Mouse (Mus musculus) forebrain, embryonic 14.5 days (tissue): ENCODE results near the gene Tcp11. TPM values are rescaled to one million over a fixed set of nuclear protein-coding genes. Genes with fewer than 3 reads are reported as not detected.

ENCODE experiments used
- ATAC-seq: fragments of 200-750 bp; cut with Nextera tagmentation; 2 replicates; pipeline ENCODE4 v1.8.0; 2017; ENCODE audit warnings: mild to moderate bottlenecking, moderate library complexity
- DNase-seq: peaks from one replicate; pipeline ENCODE4 v3.0.0-alpha.2; 2015; ENCODE audit warnings: low spot score
- H3K27ac ChIP-seq: fragments of 300-500 bp; sonication (generic); 2 replicates; pipeline ENCODE4 v1.5.1; 2014; ENCODE audit warnings: low read depth, mild to moderate bottlenecking, control low read depth, low read length, moderate library complexity
- H3K27me3 ChIP-seq: fragments of 300-500 bp; sonication (generic); replicated peaks from 2 replicates; pipeline ENCODE4 v1.6.1; 2014; ENCODE audit warnings: low read length, control low read depth, mixed read lengths; ENCODE audit not compliant: control insufficient read depth, insufficient read depth
- H3K36me3 ChIP-seq: fragments of 300-500 bp; sonication (generic); 2 replicates; pipeline ENCODE4 v1.6.1; 2014; ENCODE audit warnings: low read length, control low read depth; ENCODE audit not compliant: control insufficient read depth, insufficient read depth
- H3K4me1 ChIP-seq: fragments of 300-500 bp; sonication (generic); 2 replicates; pipeline ENCODE4 v1.6.1; 2014; ENCODE audit warnings: antibody characterized with exemption, low read length, control low read depth; ENCODE audit not compliant: control insufficient read depth, insufficient read depth
- H3K4me2 ChIP-seq: fragments of 300-500 bp; sonication (generic); 2 replicates; pipeline ENCODE4 v1.6.1; 2014; ENCODE audit warnings: mild to moderate bottlenecking, control low read depth, low read length
- H3K4me3 ChIP-seq: fragments of 300-500 bp; sonication (generic); 2 replicates; pipeline ENCODE4 v1.5.1; 2014; ENCODE audit warnings: low read depth, low read length, control low read depth
- H3K9ac ChIP-seq: fragments of 300-500 bp; sonication (generic); 2 replicates; pipeline ENCODE4 v1.6.1; 2014; ENCODE audit warnings: mild to moderate bottlenecking, low read length, control low read depth, moderate library complexity
- H3K9me3 ChIP-seq: fragments of 300-500 bp; sonication (generic); replicated peaks from 2 replicates; pipeline ENCODE4 v1.6.1; 2016; ENCODE audit warnings: low read length, control low read depth, mixed read lengths; ENCODE audit not compliant: control insufficient read depth
- WGBS: fragments of 180-500 bp; shearing (Covaris S2); extraction: QIAGEN DNeasy Blood & Tissue Kit; methylation state at CpG from one replicate; pipeline ENCODE4 v1.1.7; 2014; 5-methylcytosine and 5-hydroxymethylcytosine counted together
- polyA plus RNA-seq: library from polyadenylated mRNA; unstranded; fragments of >200 nt; fragmentation: Nextera tagmentation; extraction: Ambion mirVana; gene quantifications from 2 replicates; pipeline ENCODE4 v1.2.1, GENCODE M21; 2014

The Tcp11 gene
- polyA plus RNA-seq, 1 experiment from 2014 or later = 1.6 TPM

DNA sequence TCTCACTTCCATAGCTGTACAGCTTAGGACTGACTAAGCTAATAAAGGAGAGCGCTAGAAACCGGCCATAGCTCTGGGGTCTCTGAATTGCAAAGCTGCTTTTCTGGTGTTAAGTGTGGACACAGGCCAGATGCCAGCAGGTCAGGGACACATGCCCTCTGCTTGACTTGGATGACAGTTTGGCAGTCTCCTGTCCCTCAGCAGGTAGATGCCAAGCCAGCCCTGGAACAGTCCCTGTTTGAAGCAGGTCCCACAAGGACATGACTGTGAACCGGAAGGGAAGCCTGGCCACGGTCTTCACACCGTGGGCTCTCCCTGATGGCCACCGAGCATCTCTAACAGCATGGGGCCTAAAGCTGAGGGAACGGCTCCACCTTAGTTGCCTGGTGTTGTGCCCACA lies 17.7 kb downstream of the Tcp11 start:
- Histone ChIP-seq H3K4me2 (no peak overlapping the region), H3K9ac (no peak overlapping the region), H3K4me1 (no peaks in the 10 kb centered on the region), H3K9me3 (no peaks in the 10 kb centered on the region), H3K27ac (no peak overlapping the region), H3K36me3 (peaks cover 34% of the 10 kb centered on the region), H3K27me3 (no peaks in the 10 kb centered on the region), H3K4me3 (no peak overlapping the region)
- WGBS = 84% methylated on average over 7 of the region's 7 CpGs
- DNase-seq (no peak), ATAC-seq (no peak)

DNA sequence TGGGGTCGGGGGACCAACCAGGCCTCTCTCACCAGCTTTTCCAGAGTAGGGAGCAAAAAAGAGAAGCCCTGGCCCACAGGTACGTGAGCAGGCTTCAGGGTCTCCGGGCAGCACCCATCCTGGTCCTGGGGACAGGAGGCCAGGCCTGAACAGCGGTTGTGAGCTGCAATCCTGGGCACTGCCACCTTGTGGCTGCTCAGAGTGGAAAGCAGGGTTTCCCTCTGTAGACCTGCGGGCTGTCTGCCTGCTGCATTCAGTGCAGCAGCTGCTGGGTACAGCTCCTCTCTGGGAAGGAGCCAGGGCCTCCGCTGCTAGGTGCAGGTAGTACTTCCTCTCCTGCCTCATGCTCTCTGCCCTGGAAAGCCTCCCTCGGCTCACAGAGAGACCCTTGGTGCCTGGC lies 19.0 kb downstream of the Tcp11 start:
- Histone ChIP-seq H3K4me1 (no peaks in the 10 kb centered on the region), H3K4me2 (no peak overlapping the region), H3K27ac (no peak overlapping the region), H3K9ac (no peak overlapping the region), H3K4me3 (no peak overlapping the region), H3K9me3 (no peaks in the 10 kb centered on the region), H3K27me3 (no peaks in the 10 kb centered on the region), H3K36me3 (peaks cover 42% of the 10 kb centered on the region)
- peak; percentile 64 for DNase-seq
- ATAC-seq = peak; percentile 54; the same call in 1 of the 2 replicates
- WGBS = 56% methylated on average over 7 of the region's 7 CpGs

DNA sequence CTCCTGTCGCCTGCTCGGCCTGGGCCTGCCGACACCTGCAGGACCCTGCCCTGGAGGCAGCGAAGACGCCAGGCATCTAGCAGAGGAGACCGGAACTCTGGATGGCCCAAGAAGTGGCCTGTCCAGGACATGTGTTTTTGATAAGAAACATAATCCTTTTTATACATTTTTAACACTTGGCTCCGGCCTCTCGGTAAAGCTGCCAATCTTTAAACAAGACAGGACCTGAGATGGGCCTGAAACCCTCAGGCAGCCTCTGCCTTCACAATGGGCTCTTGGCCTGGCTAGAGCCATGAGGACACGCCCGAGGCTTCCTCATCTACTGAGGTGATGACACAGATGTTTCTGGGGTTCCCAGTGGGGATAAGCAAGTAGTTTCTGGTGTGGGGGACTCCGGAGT lies 19.8 kb downstream of the Tcp11 start:
- Histone ChIP-seq H3K27me3 (no peaks in the 10 kb centered on the region), H3K36me3 (peaks cover 48% of the 10 kb centered on the region), H3K27ac (no peak overlapping the region), H3K9ac (no peak overlapping the region), H3K4me1 (no peaks in the 10 kb centered on the region), H3K9me3 (no peaks in the 10 kb centered on the region), H3K4me3 (no peak overlapping the region), H3K4me2 (no peak overlapping the region)
- WGBS = 93% methylated on average over 11 of the region's 11 CpGs
- ATAC-seq = no peak
- no peak for DNase-seq

DNA sequence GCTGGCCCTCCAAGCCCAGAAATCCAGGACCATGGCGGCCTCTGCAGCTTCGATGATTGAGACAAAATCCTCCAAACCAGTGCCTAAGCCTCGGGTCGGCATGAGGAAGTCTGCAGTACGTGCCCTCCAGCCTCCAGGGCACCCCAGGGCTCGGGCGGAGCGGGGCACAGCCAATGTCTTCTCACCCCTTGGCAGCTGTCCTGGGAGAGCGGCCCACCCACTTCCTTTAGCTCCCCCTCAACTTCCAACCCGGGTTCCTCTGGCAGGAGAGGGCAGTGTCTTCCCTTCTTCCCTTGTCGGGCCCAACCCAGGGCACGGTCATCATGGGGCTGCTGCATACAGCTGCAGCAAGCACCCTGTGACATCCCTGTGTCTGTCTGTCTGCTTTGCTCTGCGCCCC lies 22.1 kb downstream of the Tcp11 start:
- Histone ChIP-seq H3K9me3 (no peaks in the 10 kb centered on the region), H3K4me2 (no peak overlapping the region), H3K27ac (no peak overlapping the region), H3K36me3 (peaks cover 70% of the 10 kb centered on the region), H3K27me3 (no peaks in the 10 kb centered on the region), H3K4me1 (no peaks in the 10 kb centered on the region), H3K9ac (no peak overlapping the region), H3K4me3 (no peak overlapping the region)
- DNase-seq = no peak
- ATAC-seq = no peak
- WGBS = 82% methylated on average over 13 of the region's 13 CpGs

DNA sequence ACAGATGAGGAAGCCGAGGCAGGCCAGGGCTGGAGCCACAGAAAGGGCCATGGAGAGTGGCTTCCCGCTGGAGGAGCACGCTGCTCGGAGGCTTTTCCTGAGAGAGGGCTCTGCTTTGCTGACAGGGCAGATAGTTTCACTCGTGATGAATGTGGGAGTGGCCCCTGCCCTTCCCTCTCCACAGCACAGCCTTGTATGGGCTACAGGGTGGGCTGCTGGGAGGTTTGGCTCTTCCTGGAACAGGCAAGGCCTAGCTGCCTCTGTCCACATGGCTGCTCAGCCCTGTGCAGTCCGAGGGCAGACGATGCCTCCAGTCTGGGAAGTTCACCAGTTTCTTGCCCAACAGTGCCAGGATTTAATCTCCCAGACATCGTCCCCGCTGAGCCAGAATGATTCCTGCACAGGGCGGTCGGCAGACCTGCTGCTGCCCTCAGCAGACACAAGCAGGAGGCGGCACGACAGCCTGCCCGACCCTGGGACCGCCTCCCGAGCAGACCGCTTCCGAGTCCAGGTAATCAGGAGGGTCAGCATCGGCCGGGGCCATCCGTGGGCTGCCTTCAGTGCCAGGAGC lies 28.1 kb downstream of the Tcp11 start:
- Histone ChIP-seq H3K4me1 (no peaks in the 10 kb centered on the region), H3K4me3 (no peak overlapping the region), H3K9ac (no peak overlapping the region), H3K27ac (no peak overlapping the region), H3K9me3 (no peaks in the 10 kb centered on the region), H3K27me3 (no peaks in the 10 kb centered on the region), H3K36me3 (peaks cover 65% of the 10 kb centered on the region), H3K4me2 (no peak overlapping the region)
- 85% methylated on average over 21 of the region's 21 CpGs for WGBS
- ATAC-seq (no peak), DNase-seq (no peak)

DNA sequence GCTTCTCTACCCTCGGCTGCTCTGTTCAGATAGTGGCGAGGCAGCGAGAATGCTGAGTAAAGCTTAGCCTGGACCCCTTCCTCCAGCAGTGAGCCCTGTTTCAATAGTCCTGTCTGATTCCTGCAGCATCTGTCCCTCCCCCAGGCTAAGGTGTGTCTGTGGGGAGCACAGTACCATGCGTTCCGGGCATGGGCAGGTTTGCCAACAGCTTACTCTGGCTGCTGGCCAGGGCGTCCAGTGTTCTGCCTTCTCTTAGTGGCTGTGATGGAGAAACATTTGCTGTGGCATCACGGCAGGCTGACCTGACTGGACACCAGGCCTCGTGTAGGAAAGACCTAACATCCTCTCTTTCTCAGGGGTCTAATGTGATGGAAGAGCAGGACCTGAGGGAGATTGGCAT lies 30.2 kb downstream of the Tcp11 start:
- H3K9ac ChIP-seq = no peak overlapping the region
- H3K27me3 ChIP-seq = no peaks in the 10 kb centered on the region
- ATAC-seq = no peak
- no peaks in the 10 kb centered on the region for H3K4me1 ChIP-seq
- peaks cover 58% of the 10 kb centered on the region for H3K36me3 ChIP-seq
- WGBS = 89% methylated on average over 8 of the region's 8 CpGs
- no peak overlapping the region for H3K4me2 ChIP-seq
- H3K27ac ChIP-seq = no peak overlapping the region
- H3K4me3 ChIP-seq = no peak overlapping the region
- DNase-seq = no peak
- H3K9me3 ChIP-seq = no peaks in the 10 kb centered on the region

DNA sequence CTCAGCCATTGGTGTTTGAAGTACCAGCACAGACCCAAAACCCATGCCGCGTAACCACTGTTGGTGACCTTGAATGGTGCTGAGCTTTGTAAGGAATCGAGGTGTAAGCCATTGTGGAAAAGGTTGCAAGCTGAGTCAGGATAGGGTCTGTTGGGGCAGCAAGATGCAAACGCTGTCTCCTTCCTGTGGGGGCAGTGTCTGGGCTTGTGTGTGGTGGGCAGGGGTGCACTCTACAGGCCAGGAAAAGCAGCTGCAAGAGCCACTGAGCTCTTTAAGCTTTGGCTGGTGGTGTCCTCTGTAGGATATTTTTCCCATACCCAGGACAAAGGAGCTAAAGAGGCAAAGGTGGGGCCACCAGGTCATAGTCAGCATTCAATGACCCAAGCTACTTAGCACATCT lies 32.0 kb downstream of the Tcp11 start:
- ATAC-seq (peak; percentile 63), DNase-seq (peak; percentile 66)
- Histone ChIP-seq H3K4me1 (no peaks in the 10 kb centered on the region), H3K4me2 (no peak overlapping the region), H3K27ac (no peak overlapping the region), H3K4me3 (no peak overlapping the region), H3K9me3 (no peaks in the 10 kb centered on the region), H3K36me3 (peaks cover 47% of the 10 kb centered on the region), H3K9ac (no peak overlapping the region), H3K27me3 (no peaks in the 10 kb centered on the region)
- 51% methylated on average over 4 of the region's 4 CpGs for WGBS

DNA sequence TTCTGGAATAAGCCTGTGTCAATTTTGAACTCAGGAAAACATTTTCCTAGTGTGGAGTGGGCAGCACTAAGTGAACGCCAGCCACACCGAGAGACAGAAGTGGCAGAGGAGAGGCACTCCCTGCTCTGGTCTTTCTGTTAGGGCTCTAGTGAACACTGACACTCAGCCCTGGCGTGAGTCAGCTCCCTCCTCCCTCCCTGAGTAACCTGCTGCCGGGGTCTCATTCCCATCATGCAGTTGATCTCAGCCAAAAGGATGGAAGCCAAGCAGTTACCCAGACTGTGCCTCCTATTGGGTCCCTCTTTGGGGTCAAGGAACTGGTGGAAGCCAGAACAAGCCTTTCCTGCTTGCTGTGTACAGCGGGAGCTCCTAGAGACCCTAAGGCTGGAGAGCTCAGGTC lies 32.9 kb downstream of the Tcp11 start:
- no peak for ATAC-seq
- Histone ChIP-seq H3K4me1 (peaks cover 4% of the 10 kb centered on the region), H3K36me3 (peaks cover 41% of the 10 kb centered on the region), H3K4me2 (no peak overlapping the region), H3K4me3 (no peak overlapping the region), H3K27ac (no peak overlapping the region), H3K9me3 (no peaks in the 10 kb centered on the region), H3K27me3 (no peaks in the 10 kb centered on the region), H3K9ac (no peak overlapping the region)
- WGBS = 77% methylated on average over 5 of the region's 5 CpGs
- no peak for DNase-seq

DNA sequence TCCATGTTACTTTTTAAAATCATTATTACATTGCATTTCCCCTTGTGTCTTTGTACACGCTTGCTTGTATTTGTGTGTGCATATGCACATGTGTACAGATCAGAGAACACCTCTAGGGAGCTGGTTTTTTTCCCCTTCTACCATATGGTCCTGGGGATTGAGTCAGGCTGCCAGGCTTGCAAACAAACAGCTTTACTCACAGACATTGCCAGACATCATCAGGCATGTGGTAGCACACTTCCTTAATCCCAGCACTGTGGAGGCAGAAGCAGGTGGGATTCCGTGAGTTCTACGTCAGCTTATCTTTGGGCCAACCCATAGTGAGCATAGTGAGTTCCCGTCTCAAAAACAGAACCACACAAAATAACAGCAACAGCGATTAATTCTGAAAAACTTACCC lies 33.4 kb downstream of the Tcp11 start:
- Histone ChIP-seq H3K36me3 (peaks cover 36% of the 10 kb centered on the region), H3K4me2 (no peak overlapping the region), H3K9ac (no peak overlapping the region), H3K4me1 (peaks cover 9% of the 10 kb centered on the region), H3K4me3 (no peak overlapping the region), H3K27ac (no peak overlapping the region), H3K27me3 (no peaks in the 10 kb centered on the region), H3K9me3 (no peaks in the 10 kb centered on the region)
- ATAC-seq (peak; percentile 24; the same call in 1 of the 2 replicates), DNase-seq (peak; percentile 56)
- WGBS = 86% methylated on average over 5 of the region's 5 CpGs
